Mouse (Mus musculus) thymus, postnatal 10 days (tissue): Measurements from ENCODE around the gene Prl7d1.
"Not testable (repeated sequence)": the region's sequence is repeated elsewhere in the genome, so short reads cannot be mapped to it uniquely, and the experiment has no call there.

ENCODE experiments used
- DNase-seq, 2 experiments: peaks; one replicate each; pipeline ENCODE4 v3.0.0; 2021; ENCODE audit warnings: low spot score in 2 of 2

The Prl7d1 gene

GRCm38 (mm10) chr13:27716636-27717035, at the start of gene Prl7d1:
Prl7d1 (minus strand) TSS chr13:27716736.
- DNase-seq: no peak

- no peak for DNase-seq
These were observed 18.1 kb upstream of the Prl7d1 start for GRCm38 (mm10) chr13:27734512-27735186.

GRCm38 (mm10) chr13:27730286-27730959, 13.9 kb upstream of the Prl7d1 start:
- DNase-seq: not testable (repeated sequence)

- DNase-seq: not testable (repeated sequence)
These were observed 8.5 kb upstream of the Prl7d1 start for GRCm38 (mm10) chr13:27725057-27725456.

GRCm38 (mm10) chr13:27706521-27706920, 10.0 kb downstream of the Prl7d1 start:
- DNase-seq: no peak

GRCm38 (mm10) chr13:27667936-27668335, 48.6 kb downstream of the Prl7d1 start, which contains the start of gene Prl7a2:
Prl7a2 (minus strand) TSS chr13:27668036.
- no peak for DNase-seq

- no peak for DNase-seq
These were observed 55.8 kb downstream of the Prl7d1 start for GRCm38 (mm10) chr13:27660747-27661146.
